Mouse (Mus musculus): ENCODE data around the gene Rab21. TPM values are rescaled to one million over a fixed set of nuclear protein-coding genes. Genes with fewer than 3 reads are reported as not detected.

Gene Rab21
- polyA plus RNA-seq, 1 experiment = 16.9 TPM

DNA sequence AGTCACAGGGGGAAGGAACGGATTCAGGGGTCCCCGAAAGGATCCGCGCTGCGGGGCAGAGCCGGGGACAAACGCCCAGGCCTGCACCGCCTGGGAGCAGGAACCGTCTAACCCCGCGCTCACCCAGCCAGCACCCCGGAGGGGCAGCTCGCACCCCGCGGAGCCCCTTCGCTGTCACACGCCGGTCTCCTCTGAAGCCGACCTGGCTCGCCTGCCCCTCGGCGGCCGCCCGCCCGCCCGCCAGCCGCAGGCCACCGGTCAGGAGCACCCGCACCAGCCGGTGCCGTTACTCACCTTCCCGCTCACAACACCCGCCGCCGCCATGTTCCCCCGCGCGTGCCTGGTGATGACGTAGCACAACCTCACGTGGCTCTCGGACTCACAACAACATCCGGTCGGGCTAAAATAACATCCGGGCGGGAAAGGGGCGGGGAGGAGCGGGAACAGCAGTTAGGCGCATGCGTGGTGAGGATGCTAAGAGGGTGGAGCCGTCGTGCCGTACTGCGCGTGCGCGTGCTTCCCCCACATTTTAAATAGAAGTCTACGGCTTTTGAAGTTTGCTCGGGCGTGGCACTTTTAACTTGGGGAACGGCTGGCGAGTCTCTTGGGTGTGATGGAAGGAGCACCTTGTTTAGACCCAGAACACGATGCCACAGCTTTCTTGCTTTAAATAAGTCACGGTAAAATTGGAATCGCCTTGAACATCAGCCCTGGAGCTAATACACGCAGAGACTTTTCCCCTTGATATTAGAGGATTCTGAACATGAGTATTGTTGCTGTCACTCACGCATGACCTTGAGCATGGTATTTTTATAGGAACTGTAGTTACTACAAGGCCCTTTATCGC is 64.1 kb downstream of the Rab21 start, which contains the start of gene Tbc1d15:
Tbc1d15 (minus strand) TSS at position 380 of the 847 bp plus-strand sequence.
- H3K36me3 ChIP-seq (ENCODE audit: control insufficient read depth, insufficient read depth) = no peaks in the 10 kb centered on the region
- H3ac ChIP-seq (ENCODE audit: control insufficient read depth, insufficient read length) = peak within 1 kb of the TSS; percentile 33
- peaks cover 48% of the 10 kb centered on the region for H3K79me2 ChIP-seq (ENCODE audit: control insufficient read depth, insufficient read depth)
- peak within 1 kb of the TSS; percentile 95 for H3K4me2 ChIP-seq (ENCODE audit: low read depth)
- TF ChIP-seq TCF3 (IDR thresholded peaks at IDR 0.05; ENCODE audit: insufficient read length, low read depth) (no peak), CEBPB (IDR thresholded peaks at IDR 0.05; ENCODE audit: insufficient read depth, poor library complexity, severe bottlenecking) (no peak), USF1 (IDR thresholded peaks at IDR 0.05; ENCODE audit: low read depth) (peak; percentile 95), MAX (IDR thresholded peaks at IDR 0.05; ENCODE audit: low read depth) (peak; percentile 93), E2F4 (IDR thresholded peaks at IDR 0.05; ENCODE audit: insufficient read depth) (peak; percentile 56), SRF (IDR thresholded peaks at IDR 0.05; ENCODE audit: control insufficient read depth, insufficient read length, low read depth) (peak; percentile 87), REST (IDR thresholded peaks at IDR 0.05; ENCODE audit: insufficient read depth, insufficient read length) (peak; percentile 36), POLR2A (IDR thresholded peaks at IDR 0.05; ENCODE audit: insufficient read length, low read depth) (peak; percentile 93), POLR2AphosphoS2 (IDR thresholded peaks at IDR 0.05; ENCODE audit: insufficient read length, low read depth) (peak; percentile 69), MYOD1 (IDR thresholded peaks at IDR 0.05; ENCODE audit: control insufficient read depth in 1 of 3, insufficient read length in 2 of 3, low read depth in 2 of 3) (peak in 1 of 3 experiments; percentile 10), MYOG (IDR thresholded peaks at IDR 0.05; ENCODE audit: control insufficient read depth in 1 of 3, insufficient read depth in 1 of 3, insufficient read length in 2 of 3, low read depth in 2 of 3) (peak in 1 of 3 experiments; percentile 30), TCF12 (IDR thresholded peaks at IDR 0.05; ENCODE audit: insufficient read depth, poor library complexity, severe bottlenecking) (no peak)
- peak within 1 kb of the TSS; percentile 67 for H3K4me3 ChIP-seq
- no peaks in the 10 kb centered on the region for H3K27me3 ChIP-seq (ENCODE audit: control insufficient read depth, insufficient read depth, insufficient read length)

DNA sequence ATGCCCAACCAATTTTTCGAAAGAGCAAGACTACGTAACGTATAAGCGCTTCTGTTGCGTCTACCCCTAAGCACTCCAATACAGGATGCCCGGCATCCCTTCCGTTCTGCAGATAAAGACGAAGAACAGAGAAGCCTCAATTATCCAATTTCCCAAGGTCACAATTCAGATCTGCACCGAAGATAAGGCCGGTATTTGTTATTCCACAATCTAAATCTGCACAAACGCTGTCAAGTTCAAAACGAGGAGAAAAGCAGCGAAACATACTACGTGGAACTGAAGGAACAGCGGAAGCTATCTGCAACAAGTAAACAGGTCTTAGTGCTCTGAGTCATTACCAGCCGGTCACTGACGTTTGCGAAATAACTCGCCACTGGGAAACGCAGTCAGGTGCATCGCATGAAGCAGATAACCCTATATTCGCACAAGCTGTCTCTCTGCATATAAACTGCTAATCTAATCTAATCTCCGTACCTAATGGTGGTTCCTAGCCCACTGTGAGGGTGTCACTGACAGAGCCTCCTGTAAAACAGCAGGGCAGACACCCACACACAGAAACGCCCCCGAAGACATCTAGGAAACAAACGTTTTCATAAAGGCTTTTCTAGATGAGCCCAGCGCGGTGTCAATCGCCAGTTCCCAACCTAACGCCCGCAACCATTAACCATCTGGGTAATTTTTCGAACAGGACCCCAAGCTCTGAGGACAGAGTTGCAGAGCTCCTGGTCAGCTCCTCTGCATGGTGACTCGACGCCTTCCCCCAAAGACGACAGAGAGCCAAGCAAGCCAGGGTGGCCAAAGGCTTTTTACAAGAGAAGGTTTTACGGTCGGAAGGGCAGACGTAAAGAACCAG is 64.9 kb downstream of the Rab21 start:
- H3K4me2 ChIP-seq (ENCODE audit: low read depth) = peak overlapping the region; percentile 95
- TF ChIP-seq USF1 (IDR thresholded peaks at IDR 0.05; ENCODE audit: low read depth) = no peak
- TF ChIP-seq TCF3 (IDR thresholded peaks at IDR 0.05; ENCODE audit: insufficient read length, low read depth) = no peak
- no peak for TF ChIP-seq SRF (IDR thresholded peaks at IDR 0.05; ENCODE audit: control insufficient read depth, insufficient read length, low read depth)
- TF ChIP-seq CEBPB (IDR thresholded peaks at IDR 0.05; ENCODE audit: insufficient read depth, poor library complexity, severe bottlenecking) = no peak
- TF ChIP-seq POLR2A (IDR thresholded peaks at IDR 0.05; ENCODE audit: insufficient read length, low read depth) = no peak
- no peak for TF ChIP-seq TCF12 (IDR thresholded peaks at IDR 0.05; ENCODE audit: insufficient read depth, poor library complexity, severe bottlenecking)
- no peak for TF ChIP-seq POLR2AphosphoS2 (IDR thresholded peaks at IDR 0.05; ENCODE audit: insufficient read length, low read depth)
- TF ChIP-seq REST (IDR thresholded peaks at IDR 0.05; ENCODE audit: insufficient read depth, insufficient read length) = no peak
- TF ChIP-seq MYOG (IDR thresholded peaks at IDR 0.05; ENCODE audit: control insufficient read depth in 1 of 3, insufficient read depth in 1 of 3, insufficient read length in 2 of 3, low read depth in 2 of 3) = no peak
- no peak for TF ChIP-seq MAX (IDR thresholded peaks at IDR 0.05; ENCODE audit: low read depth)
- TF ChIP-seq E2F4 (IDR thresholded peaks at IDR 0.05; ENCODE audit: insufficient read depth) = no peak
- TF ChIP-seq MYOD1 (IDR thresholded peaks at IDR 0.05; ENCODE audit: control insufficient read depth in 1 of 3, insufficient read length in 2 of 3, low read depth in 2 of 3) = no peak
- no peaks in the 10 kb centered on the region for H3K36me3 ChIP-seq (ENCODE audit: control insufficient read depth, insufficient read depth)
- peaks cover 56% of the 10 kb centered on the region for H3K79me2 ChIP-seq (ENCODE audit: control insufficient read depth, insufficient read depth)
- H3K27me3 ChIP-seq (ENCODE audit: control insufficient read depth, insufficient read depth, insufficient read length) = no peaks in the 10 kb centered on the region
- peak overlapping the region; percentile 67 for H3K4me3 ChIP-seq
- peak overlapping the region; percentile 33 for H3ac ChIP-seq (ENCODE audit: control insufficient read depth, insufficient read length)

DNA sequence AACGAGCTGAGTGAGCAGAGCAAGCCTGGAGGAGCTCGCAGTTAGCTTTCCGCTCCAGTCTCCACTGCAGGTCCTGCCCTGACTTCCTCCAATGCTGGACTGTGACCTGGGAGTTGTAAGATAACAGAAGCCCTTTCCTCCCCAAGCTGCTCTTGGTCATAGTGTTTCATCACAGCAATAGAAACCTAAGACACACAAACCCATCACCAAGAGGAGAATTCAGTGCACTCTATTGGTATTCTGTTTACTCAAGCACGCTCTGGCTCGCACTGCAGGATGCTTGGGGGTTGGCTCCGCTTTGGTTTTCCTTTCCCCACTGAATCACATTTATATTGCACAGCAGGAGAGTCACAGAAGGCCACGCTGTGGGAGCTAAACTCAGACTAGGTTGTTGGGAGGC is 67.4 kb downstream of the Rab21 start:
- TF ChIP-seq MYOG (IDR thresholded peaks at IDR 0.05; ENCODE audit: control insufficient read depth in 1 of 3, insufficient read depth in 1 of 3, insufficient read length in 2 of 3, low read depth in 2 of 3) = no peak
- TF ChIP-seq TCF3 (IDR thresholded peaks at IDR 0.05; ENCODE audit: insufficient read length, low read depth) = no peak
- no peak for TF ChIP-seq POLR2AphosphoS2 (IDR thresholded peaks at IDR 0.05; ENCODE audit: insufficient read length, low read depth)
- TF ChIP-seq USF1 (IDR thresholded peaks at IDR 0.05; ENCODE audit: low read depth) = no peak
- H3K36me3 ChIP-seq (ENCODE audit: control insufficient read depth, insufficient read depth) = no peaks in the 10 kb centered on the region
- H3K4me2 ChIP-seq (ENCODE audit: low read depth) = no peak overlapping the region
- peaks cover 80% of the 10 kb centered on the region for H3K79me2 ChIP-seq (ENCODE audit: control insufficient read depth, insufficient read depth)
- H3K4me3 ChIP-seq = no peak overlapping the region
- no peaks in the 10 kb centered on the region for H3K27me3 ChIP-seq (ENCODE audit: control insufficient read depth, insufficient read depth, insufficient read length)
- no peak overlapping the region for H3ac ChIP-seq (ENCODE audit: control insufficient read depth, insufficient read length)

DNA sequence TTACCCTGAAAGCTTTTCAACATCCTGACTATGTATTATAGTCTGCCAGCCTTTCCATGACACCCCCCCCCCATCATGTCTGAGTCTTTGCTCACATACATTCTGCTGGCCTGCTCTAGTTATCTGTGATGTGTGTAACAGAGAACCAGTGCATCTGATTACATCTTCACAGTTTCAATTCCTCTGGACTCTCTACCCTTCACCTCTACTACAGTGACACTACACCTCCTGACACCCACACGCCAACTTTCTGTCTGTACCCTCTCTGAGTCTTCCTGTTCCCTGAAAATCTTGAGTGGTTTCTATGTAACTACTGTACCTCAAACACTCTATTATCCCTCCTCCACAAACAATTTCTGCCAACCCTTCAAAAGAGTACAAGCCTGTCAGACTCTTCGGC is 69.9 kb downstream of the Rab21 start:
- Histone ChIP-seq H3K4me2 (ENCODE audit: low read depth) (no peak overlapping the region), H3K79me2 (ENCODE audit: control insufficient read depth, insufficient read depth) (peaks cover 85% of the 10 kb centered on the region), H3K27me3 (ENCODE audit: control insufficient read depth, insufficient read depth, insufficient read length) (no peaks in the 10 kb centered on the region), H3K36me3 (ENCODE audit: control insufficient read depth, insufficient read depth) (peaks cover under 1% of the 10 kb centered on the region), H3K4me3 (no peak overlapping the region), H3ac (ENCODE audit: control insufficient read depth, insufficient read length) (no peak overlapping the region)
- TF ChIP-seq SRF (IDR thresholded peaks at IDR 0.05; ENCODE audit: control insufficient read depth, insufficient read length, low read depth) = no peak
- TF ChIP-seq TCF12 (IDR thresholded peaks at IDR 0.05; ENCODE audit: insufficient read depth, poor library complexity, severe bottlenecking) = no peak
- TF ChIP-seq POLR2AphosphoS2 (IDR thresholded peaks at IDR 0.05; ENCODE audit: insufficient read length, low read depth) = no peak
- TF ChIP-seq POLR2A (IDR thresholded peaks at IDR 0.05; ENCODE audit: insufficient read length, low read depth) = no peak
- no peak for TF ChIP-seq USF1 (IDR thresholded peaks at IDR 0.05; ENCODE audit: low read depth)
- TF ChIP-seq TCF3 (IDR thresholded peaks at IDR 0.05; ENCODE audit: insufficient read length, low read depth) = no peak
- TF ChIP-seq MYOD1 (IDR thresholded peaks at IDR 0.05; ENCODE audit: control insufficient read depth in 1 of 3, insufficient read length in 2 of 3, low read depth in 2 of 3) = no peak
- TF ChIP-seq MAX (IDR thresholded peaks at IDR 0.05; ENCODE audit: low read depth) = no peak
- TF ChIP-seq CEBPB (IDR thresholded peaks at IDR 0.05; ENCODE audit: insufficient read depth, poor library complexity, severe bottlenecking) = no peak
- TF ChIP-seq E2F4 (IDR thresholded peaks at IDR 0.05; ENCODE audit: insufficient read depth) = no peak
- TF ChIP-seq REST (IDR thresholded peaks at IDR 0.05; ENCODE audit: insufficient read depth, insufficient read length) = no peak
- TF ChIP-seq MYOG (IDR thresholded peaks at IDR 0.05; ENCODE audit: control insufficient read depth in 1 of 3, insufficient read depth in 1 of 3, insufficient read length in 2 of 3, low read depth in 2 of 3) = no peak
